Mouse (Mus musculus) liver, embryonic 14.5 days (tissue): Measurements from ENCODE around the gene Kifap3.
A peak's percentile ranks its signal among the peaks of the same experiment; 100 is the strongest.

ENCODE experiments used
- CTCF ChIP-seq: IDR thresholded peaks from 2 replicates; pipeline ENCODE4 v1.5.1; 2016; ENCODE audit warnings: antibody characterized with exemption, low read depth, control low read depth
- EP300 ChIP-seq: IDR thresholded peaks from 2 replicates; pipeline ENCODE4 v1.6.1; 2016; ENCODE audit warnings: antibody characterized with exemption, low read depth

- TF ChIP-seq CTCF: 0 out of 2 replicates have a peak, but pooled peaks have one; percentile 10
- no peak for TF ChIP-seq EP300
These were observed 150.5 kb downstream of the Kifap3 start for GRCm38 (mm10) chr1:163929636-163930457.
